Mouse (Mus musculus): ENCODE measurements at regions not wholly inside any gene's neighbourhood (a gene's known extent, or its start where the extent isn't known, plus 50 kb on each side); places are given as distances from the start of the nearest gene placed in this dataset.
A peak's percentile ranks its signal among the peaks of the same experiment; 100 is the strongest.

DNA sequence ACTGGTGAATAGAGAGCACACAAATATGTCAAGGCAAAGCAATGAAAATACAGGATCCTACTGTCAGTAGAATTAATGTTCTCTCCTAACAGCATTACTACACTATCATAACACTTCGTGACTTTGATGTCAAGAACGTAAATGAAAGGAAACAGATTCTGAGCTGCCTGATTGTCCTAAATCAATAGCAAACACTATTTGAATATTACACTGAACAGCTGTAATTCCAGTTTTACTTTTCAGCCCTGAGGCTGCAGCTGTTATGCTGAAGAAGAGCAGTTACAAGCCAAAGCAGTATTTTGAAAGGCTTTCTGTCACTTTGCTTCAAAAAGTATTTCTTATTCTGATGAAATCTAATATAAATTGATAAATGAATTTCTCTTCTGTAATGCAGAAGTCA lies 828.7 kb upstream of the Adgrl2 start:
- DNase-seq (ENCODE audit: low read depth, low spot score): no peak

DNA sequence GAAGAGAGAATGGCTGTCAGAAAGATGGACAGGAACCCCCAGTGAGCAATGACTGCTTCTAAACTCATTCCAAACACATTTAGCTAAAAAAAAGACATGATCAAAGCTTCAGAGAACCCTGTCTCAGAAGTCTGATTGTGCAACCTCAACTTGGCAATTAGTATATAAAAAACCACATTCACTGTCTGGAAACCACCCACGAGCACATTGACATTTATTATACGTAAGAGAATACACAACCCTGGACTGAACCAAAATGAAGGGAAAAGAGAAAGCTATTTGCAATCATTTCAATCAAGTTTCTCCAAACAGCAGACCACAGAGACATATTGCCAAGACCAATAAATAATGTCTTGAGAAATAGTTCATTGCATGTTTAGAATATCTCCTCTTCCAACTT lies 820.7 kb upstream of the Adgrl2 start:
- no peak for DNase-seq (ENCODE audit: low read depth, low spot score)

DNA sequence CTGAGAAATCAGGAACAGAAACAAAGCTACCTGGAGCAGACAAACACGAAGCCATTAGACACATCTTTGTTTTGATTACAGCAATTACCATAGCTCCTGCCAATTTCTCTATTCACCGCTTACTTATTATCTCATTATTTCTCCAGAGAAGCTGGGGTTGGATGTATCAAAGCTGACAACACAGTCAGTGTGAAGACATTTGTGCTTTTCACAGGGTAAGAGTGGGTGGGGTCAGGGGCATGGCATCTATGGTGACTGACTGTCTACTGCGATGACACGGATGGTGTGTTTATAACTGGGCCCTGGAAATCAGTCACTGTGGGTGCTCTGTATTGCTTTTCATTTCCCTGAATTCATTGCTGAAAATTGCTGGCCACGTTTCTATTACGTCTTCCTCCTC lies 815.0 kb upstream of the Adgrl2 start:
- no peak for DNase-seq (ENCODE audit: low read depth, low spot score)

GRCm38 (mm10) chr3:149796123-149796522 lies 805.8 kb upstream of the Adgrl2 start:
- no peak for DNase-seq (ENCODE audit: low read depth, low spot score)

- no peak for DNase-seq (ENCODE audit: low read depth, low spot score)
Observed at GRCm38 (mm10) chr3:149791593-149791992, 801.2 kb upstream of the Adgrl2 start.

- DNase-seq (ENCODE audit: low read depth, low spot score): no peak
Observed at GRCm38 (mm10) chr3:149786096-149786495, 795.7 kb upstream of the Adgrl2 start.

GRCm38 (mm10) chr3:149783903-149784608 lies 793.7 kb upstream of the Adgrl2 start:
- no peak for DNase-seq (ENCODE audit: low read depth, low spot score)

- DNase-seq (ENCODE audit: low read depth, low spot score): no peak
Observed at GRCm38 (mm10) chr3:149767847-149768421, 777.6 kb upstream of the Adgrl2 start.

GRCm38 (mm10) chr3:149761245-149761644 lies 770.9 kb upstream of the Adgrl2 start:
- no peak for DNase-seq (ENCODE audit: low read depth, low spot score)

DNA sequence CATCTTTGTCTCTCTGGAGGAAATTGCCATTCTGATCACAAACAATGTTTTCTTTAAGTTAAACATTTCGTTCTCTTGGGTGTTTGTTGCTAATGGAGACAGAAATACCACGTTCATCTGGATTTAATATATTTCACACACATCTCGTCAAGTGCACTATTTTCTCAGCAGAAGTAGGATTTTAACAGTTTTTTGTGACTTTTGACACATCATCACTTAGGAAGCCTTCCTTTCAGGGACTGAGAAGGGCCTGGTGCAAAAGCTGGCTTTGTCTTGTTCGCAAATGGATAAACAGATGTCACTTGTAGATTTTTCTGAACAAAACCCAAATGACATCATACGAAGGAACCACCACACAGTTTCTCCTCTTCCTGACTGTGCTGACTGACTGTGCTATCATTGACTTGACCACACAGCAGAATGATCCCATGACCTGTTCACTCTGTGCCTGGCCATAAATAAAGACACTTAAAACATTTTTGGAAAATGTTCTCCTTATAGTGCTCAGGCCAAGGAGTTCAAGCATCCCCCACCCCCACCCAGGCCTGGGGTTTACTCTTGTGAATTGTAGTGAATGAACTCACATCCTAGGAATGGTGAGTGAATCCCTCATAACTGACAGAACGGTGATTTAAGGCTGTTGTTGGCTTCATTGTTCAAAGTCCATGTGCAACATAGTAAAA lies 767.7 kb upstream of the Adgrl2 start:
- DNase-seq (ENCODE audit: low read depth, low spot score): no peak

DNA sequence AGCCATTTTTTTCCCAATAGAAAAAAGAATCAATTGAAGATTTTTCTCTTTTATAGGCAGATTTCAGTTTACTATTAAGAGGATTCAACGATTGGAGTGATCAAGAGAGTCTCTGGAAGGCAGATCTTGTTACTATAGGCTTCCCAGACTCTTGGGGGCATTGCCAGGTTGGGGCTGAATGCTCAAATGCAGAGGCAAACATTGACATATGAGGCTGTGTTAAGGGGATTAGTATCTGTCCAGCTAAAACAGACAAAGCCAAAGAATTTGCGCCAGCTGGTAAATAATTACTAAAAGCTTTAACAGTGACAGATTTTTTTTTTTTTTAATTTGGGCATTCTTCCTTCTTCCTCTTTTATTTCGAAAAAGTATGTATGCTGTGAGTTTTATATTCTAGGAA lies 745.7 kb upstream of the Adgrl2 start:
- no peak for DNase-seq (ENCODE audit: low read depth, low spot score)

DNA sequence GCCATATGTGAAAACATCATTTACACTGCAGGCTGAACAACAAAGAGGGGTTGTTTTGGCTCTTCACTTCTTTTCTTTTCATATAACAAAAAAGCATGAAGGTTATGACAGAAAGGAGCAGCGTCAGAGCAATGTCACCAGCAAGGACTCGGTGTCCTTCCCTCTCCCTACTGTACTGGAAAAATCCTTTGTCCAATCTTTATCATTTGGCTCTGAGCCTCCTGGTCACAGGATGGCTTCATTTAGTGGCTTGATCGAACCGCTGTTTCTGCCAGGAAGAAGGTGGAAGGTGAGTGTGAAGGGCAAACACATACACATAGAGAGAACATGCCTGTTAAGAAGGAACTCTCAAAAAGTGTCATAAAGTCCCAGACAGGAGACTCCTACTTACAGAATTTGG lies 735.9 kb upstream of the Adgrl2 start:
- DNase-seq (ENCODE audit: low read depth, low spot score): no peak

GRCm38 (mm10) chr3:149724879-149725278 lies 734.5 kb upstream of the Adgrl2 start:
- no peak for DNase-seq (ENCODE audit: low read depth, low spot score)

DNA sequence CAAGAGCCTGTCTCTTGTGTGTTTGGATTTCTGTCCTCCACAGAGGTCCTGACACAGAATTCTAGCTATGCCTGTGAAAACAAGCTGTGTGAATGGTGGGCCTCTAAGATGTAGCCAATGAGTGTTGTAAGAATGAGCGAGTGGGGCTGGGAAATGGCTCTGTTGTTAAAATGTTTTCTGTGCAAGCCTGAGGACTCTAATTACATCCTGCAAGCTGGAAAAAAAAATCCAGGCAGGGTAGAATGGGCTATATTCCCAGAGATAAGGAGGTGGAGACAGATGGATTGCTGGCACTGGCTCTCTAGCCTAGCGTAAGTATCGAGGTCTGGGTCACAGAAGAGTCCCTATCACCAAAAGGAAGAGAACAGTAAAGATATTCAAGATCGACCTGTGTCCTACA lies 731.5 kb upstream of the Adgrl2 start:
- DNase-seq (ENCODE audit: low read depth, low spot score): no peak

DNA sequence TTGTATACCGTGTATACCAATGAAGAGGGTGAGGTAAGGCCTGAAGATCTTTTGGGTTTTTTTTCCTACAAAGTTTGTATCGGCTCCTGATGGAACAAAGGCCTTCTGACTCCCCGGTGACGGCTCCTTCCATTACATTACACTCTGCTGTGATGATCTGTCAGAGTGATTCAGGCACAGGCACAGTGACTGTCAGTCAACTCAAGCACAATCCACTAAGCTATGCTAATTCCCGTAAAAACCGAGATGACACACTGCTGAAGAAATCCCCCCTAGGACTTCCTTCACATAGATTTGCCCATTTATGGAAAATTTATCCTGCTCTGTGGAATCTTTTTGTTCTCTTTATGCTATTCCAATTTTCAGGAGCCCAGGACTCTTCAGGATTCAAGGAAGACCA lies 730.0 kb upstream of the Adgrl2 start:
- no peak for DNase-seq (ENCODE audit: low read depth, low spot score)

- DNase-seq (ENCODE audit: low read depth, low spot score): peak; percentile 8
Observed at GRCm38 (mm10) chr3:149705724-149706123, 715.4 kb upstream of the Adgrl2 start.

DNA sequence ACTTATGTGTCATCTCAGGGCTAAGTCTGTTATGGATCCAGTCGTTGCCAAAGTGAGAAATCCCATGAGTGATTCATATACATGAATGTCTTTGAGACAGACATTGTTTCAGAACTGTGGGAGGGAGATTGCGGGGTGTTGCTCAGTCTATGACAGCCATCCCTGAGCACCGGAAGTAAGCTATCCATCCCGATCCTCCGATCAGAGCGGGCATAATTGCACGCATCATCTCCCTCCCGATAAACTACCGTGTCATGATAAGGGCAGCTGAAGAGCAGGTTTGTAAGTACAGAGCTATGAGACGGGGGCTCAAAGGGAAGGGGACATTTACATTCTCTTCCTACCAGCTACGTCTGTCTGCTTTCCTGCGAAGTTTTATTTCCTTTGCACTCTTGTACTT lies 715.0 kb upstream of the Adgrl2 start:
- DNase-seq (ENCODE audit: low read depth, low spot score): no peak

DNA sequence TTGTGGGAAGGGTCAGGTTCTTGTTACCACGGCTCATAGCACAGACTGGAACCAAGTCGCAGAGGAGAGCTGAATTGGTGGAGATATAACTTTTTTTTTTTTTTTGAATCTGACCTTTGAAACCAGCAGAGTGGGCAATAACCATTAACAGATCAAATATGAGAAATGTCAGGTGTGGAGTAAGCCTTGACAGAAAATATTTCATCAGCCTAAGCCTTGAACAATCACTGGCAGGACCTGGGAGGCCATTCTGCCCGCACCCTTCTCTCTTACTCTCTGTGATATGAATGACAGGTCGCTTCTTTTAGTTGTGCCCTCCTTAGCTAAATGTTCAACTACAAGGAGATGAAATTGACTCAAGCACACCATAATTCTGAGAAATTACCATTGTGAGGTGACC lies 714.1 kb upstream of the Adgrl2 start:
- no peak for DNase-seq (ENCODE audit: low read depth, low spot score)

GRCm38 (mm10) chr3:149683561-149683960 lies 693.2 kb upstream of the Adgrl2 start:
- DNase-seq (ENCODE audit: low read depth, low spot score): no peak

- DNase-seq (ENCODE audit: low read depth, low spot score): no peak
Observed at GRCm38 (mm10) chr3:149682246-149682645, 691.9 kb upstream of the Adgrl2 start.

GRCm38 (mm10) chr3:149673926-149674325 lies 683.6 kb upstream of the Adgrl2 start:
- no peak for DNase-seq (ENCODE audit: low read depth, low spot score)

DNA sequence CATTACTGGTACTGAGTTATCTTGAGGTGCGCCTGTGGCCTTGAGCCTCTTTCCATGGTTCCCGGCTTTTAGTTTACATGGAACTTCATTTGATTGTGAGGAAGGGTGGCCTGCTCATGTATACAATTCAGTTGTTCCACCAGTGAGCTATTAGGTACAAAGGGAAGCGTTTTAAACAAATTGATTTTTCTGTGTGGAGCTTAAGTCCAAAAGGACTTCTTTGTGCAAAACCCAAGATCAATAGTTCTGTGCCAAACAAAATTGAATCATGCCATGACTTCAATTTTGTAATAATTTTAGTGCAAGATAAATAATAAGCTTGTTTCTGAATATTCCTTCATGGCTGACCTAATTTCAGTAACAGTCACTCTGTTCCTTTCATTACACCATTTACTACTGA lies 674.3 kb upstream of the Adgrl2 start:
- DNase-seq (ENCODE audit: low read depth, low spot score): no peak

DNA sequence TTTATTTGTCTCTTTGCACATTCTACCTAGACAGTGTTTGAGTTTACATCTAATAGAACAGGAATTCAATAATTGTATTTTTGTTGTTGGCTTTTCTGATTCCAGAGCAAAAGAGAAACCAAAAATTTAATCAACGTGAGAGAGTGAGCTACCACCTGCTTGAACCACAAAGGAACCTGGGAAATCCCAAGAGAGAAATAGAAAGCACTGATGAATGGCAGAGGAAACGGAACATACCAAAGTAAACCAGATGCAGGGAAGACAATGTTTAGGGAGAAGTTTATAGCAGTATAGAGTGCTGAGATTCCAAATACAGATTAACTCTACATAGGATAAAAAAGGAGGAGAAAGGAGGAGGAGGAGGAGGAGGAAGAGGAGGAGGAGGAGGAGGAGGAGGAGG lies 648.0 kb upstream of the Adgrl2 start:
- DNase-seq (ENCODE audit: low read depth, low spot score): no peak

All from retina, adult 2 months (tissue).